14 mouse cellular contexts compared by ENCODE assay signal in genomic region chr2:54906282-54907060, GRCm38 (mm10).
A peak's percentile ranks its signal among the peaks of the same experiment; 100 is the strongest.
DNase-seq lines count a peak whose midpoint lies in the region; ATAC-seq lines count a peak whose summit lies in the region.
"Had no signal": no experiment of that assay in that cellular context is flagged by ENCODE, and none has a peak within 500 bp of the region (broad histone marks: within the 10 kb centered on the region; RNA-seq: fewer than 3 reads in every experiment).

No protein-coding gene starts in this region.

- no peaks in the 10 kb centered on the region for H3K27me3 ChIP-seq in hindbrain, embryonic 14.5 days (ENCODE audit: control insufficient read depth, insufficient read depth, low read length)
- no peaks in the 10 kb centered on the region for H3K27me3 ChIP-seq in hindbrain, embryonic 13.5 days
- H3K27me3 ChIP-seq: heart, embryonic 15.5 days; liver, embryonic 12.5 days; megakaryocyte, embryonic 14.5 days; neural tube, embryonic 12.5 days had no signal

- no peaks in the 10 kb centered on the region for H3K9me3 ChIP-seq in hindbrain, embryonic 14.5 days (ENCODE audit: control insufficient read depth, low read length)
- no peaks in the 10 kb centered on the region for H3K9me3 ChIP-seq in hindbrain, embryonic 13.5 days
- H3K9me3 ChIP-seq: heart, embryonic 15.5 days; liver, embryonic 12.5 days; megakaryocyte, embryonic 14.5 days; neural tube, embryonic 12.5 days had no signal

- no peaks in the 10 kb centered on the region for H3K36me3 ChIP-seq in hindbrain, embryonic 14.5 days (replicated peaks; ENCODE audit: control insufficient read depth, insufficient read depth)
- H3K36me3 ChIP-seq in hindbrain, embryonic 13.5 days: no peaks in the 10 kb centered on the region
- H3K36me3 ChIP-seq: heart, embryonic 15.5 days; liver, embryonic 12.5 days; neural tube, embryonic 12.5 days had no signal

- H3K4me2 ChIP-seq in hindbrain, embryonic 14.5 days (replicated peaks): no peak overlapping the region
- H3K4me2 ChIP-seq in hindbrain, embryonic 13.5 days: no peak overlapping the region
- H3K4me2 ChIP-seq: heart, embryonic 15.5 days; liver, embryonic 12.5 days; neural tube, embryonic 12.5 days had no signal

- H3K9ac ChIP-seq in hindbrain, embryonic 14.5 days: no peak overlapping the region
- no peak overlapping the region for H3K9ac ChIP-seq in hindbrain, embryonic 13.5 days
- H3K9ac ChIP-seq: heart, embryonic 15.5 days; liver, embryonic 12.5 days; neural tube, embryonic 12.5 days had no signal

- no peak for DNase-seq in hindbrain, embryonic 14.5 days (ENCODE audit: low spot score)
- peak; percentile 25 to 40 for DNase-seq in right cerebral cortex, postnatal 10 days (ENCODE audit: low spot score in 2 of 2)
- no peak for DNase-seq in right cerebral cortex, adult 2 months (ENCODE audit: low spot score in 2 of 2)
- peak; percentile 56 for DNase-seq in cerebellum, adult 8-10 months
- no peak for DNase-seq in yolk sac, embryonic 10.5 days (ENCODE audit: low spot score)
- DNase-seq in heart, adult 18-20 months: no peak

- 77% methylated on average over 7 of the region's 7 CpGs for whole genome bisulfite sequencing in hindbrain, embryonic 14.5 days
- WGBS in hindbrain, embryonic 13.5 days: 81% methylated on average over 7 of the region's 7 CpGs

- no peak overlapping the region for H3K27ac ChIP-seq in hindbrain, embryonic 14.5 days
- no peak overlapping the region for H3K27ac ChIP-seq in hindbrain, embryonic 13.5 days
- H3K27ac ChIP-seq: heart, embryonic 15.5 days; layer of hippocampus, adult 2 months; liver, embryonic 12.5 days; neural tube, embryonic 12.5 days had no signal

- H3K4me3 ChIP-seq in hindbrain, embryonic 14.5 days (replicated peaks; ENCODE audit: low read length): no peak overlapping the region
- H3K4me3 ChIP-seq in hindbrain, embryonic 13.5 days: no peak overlapping the region
- H3K4me3 ChIP-seq: heart, embryonic 15.5 days; layer of hippocampus, adult 2 months; liver, embryonic 12.5 days; megakaryocyte, embryonic 14.5 days; neural tube, embryonic 12.5 days had no signal

- 0 out of 2 replicates have a peak, but pooled peaks have one; percentile 43 for ATAC-seq in hindbrain, embryonic 14.5 days (ENCODE audit: low FRiP score)
- no peak for ATAC-seq in hindbrain, embryonic 13.5 days (ENCODE audit: low FRiP score)
- ATAC-seq: activated CD4-positive, CD25-positive, alpha-beta regulatory T cell, adult 4 months; inflammation-experienced regulatory T-cells, adult 6 months; liver, embryonic 12.5 days had no signal

- H3K4me1 ChIP-seq in hindbrain, embryonic 14.5 days (replicated peaks; ENCODE audit: control insufficient read depth, insufficient read depth, low read length): no peaks in the 10 kb centered on the region
- H3K4me1 ChIP-seq in hindbrain, embryonic 13.5 days (replicated peaks): no peaks in the 10 kb centered on the region
- H3K4me1 ChIP-seq: heart, embryonic 15.5 days; liver, embryonic 12.5 days; megakaryocyte, embryonic 14.5 days; neural tube, embryonic 12.5 days had no signal

Comparison
In these comparisons a context has a peak if more than half of its experiments do, and no peak if none do; other contexts are left out.
1. DNase-seq: peak in right cerebral cortex, postnatal 10 days (2 of 2) and cerebellum, adult 8-10 months (single experiment); none in hindbrain, embryonic 14.5 days (single experiment), right cerebral cortex, adult 2 months (0 of 2), yolk sac, embryonic 10.5 days (single experiment) and heart, adult 18-20 months (0 of 2).